8 mouse cellular contexts compared by ENCODE assay signal in genomic region chr4:135855536-135856222, GRCm38 (mm10). TPM values are rescaled to one million over a fixed set of nuclear protein-coding genes. Genes with fewer than 3 reads are reported as not detected.
A peak's percentile ranks its signal among the peaks of the same experiment; 100 is the strongest.
DNase-seq lines count a peak whose midpoint lies in the region; ATAC-seq and TF ChIP-seq lines count a peak whose summit lies in the region.

Gene Srsf10, plus strand, starts transcription at chr4:135855747.

- H3K4me1 ChIP-seq in CH12.LX (ENCODE audit: control insufficient read depth in 1 of 2, insufficient read depth in 2 of 2): peaks cover 0 to 34% of the 10 kb centered on the region in 2 experiments; a peak in 2 of 4 replicates
- H3K4me1 ChIP-seq in forebrain, embryonic 12.5 days: peaks cover 50% of the 10 kb centered on the region
- H3K4me1 ChIP-seq in heart, postnatal 0 days (ENCODE audit: control insufficient read depth, insufficient read depth): peaks cover 33% of the 10 kb centered on the region
- peaks cover 59% of the 10 kb centered on the region for H3K4me1 ChIP-seq in liver, postnatal 0 days (ENCODE audit: insufficient read depth)
- H3K4me1 ChIP-seq in neural tube, embryonic 14.5 days (ENCODE audit: control insufficient read depth, insufficient read depth, low read length): peaks cover 26% of the 10 kb centered on the region

- peak within 1 kb of the TSS; percentile 98 for H3K9ac ChIP-seq in CH12.LX (ENCODE audit: insufficient read depth, low read depth)
- H3K9ac ChIP-seq in forebrain, embryonic 12.5 days: peak within 1 kb of the TSS; percentile 97
- H3K9ac ChIP-seq in heart, postnatal 0 days (replicated peaks; ENCODE audit: low read depth, low read length): peak within 1 kb of the TSS; percentile 90
- peak within 1 kb of the TSS; percentile 86 for H3K9ac ChIP-seq in liver, postnatal 0 days (replicated peaks)
- H3K9ac ChIP-seq in neural tube, embryonic 14.5 days (replicated peaks; ENCODE audit: low read depth, low read length): peak within 1 kb of the TSS; percentile 86

- H3K4me3 ChIP-seq in CH12.LX (replicated peaks in 1 of 3; ENCODE audit: low read depth in 2 of 3, low read length in 2 of 3, poor library complexity in 1 of 3): peak within 1 kb of the TSS; percentile 75 to 86 (median 78)
- H3K4me3 ChIP-seq in forebrain, embryonic 12.5 days (replicated peaks): peak within 1 kb of the TSS; percentile 94
- peak within 1 kb of the TSS; percentile 93 for H3K4me3 ChIP-seq in heart, postnatal 0 days (ENCODE audit: low read depth, low read length)
- H3K4me3 ChIP-seq in liver, postnatal 0 days (ENCODE audit: low read depth, low read length): peak within 1 kb of the TSS; percentile 88
- peak within 1 kb of the TSS; percentile 93 for H3K4me3 ChIP-seq in neural tube, embryonic 14.5 days (ENCODE audit: low read depth, low read length)

- H3K79me2 ChIP-seq in CH12.LX (replicated peaks; ENCODE audit: control insufficient read depth, extremely low read depth, insufficient read depth, poor library complexity, severe bottlenecking): peaks cover 42% of the 10 kb centered on the region

- peak within 1 kb of the TSS; percentile 90 for H3K27ac ChIP-seq in CH12.LX (ENCODE audit: insufficient read depth, low read depth)
- peak within 1 kb of the TSS; percentile 99 for H3K27ac ChIP-seq in forebrain, embryonic 12.5 days
- peak within 1 kb of the TSS; percentile 98 for H3K27ac ChIP-seq in heart, postnatal 0 days (ENCODE audit: low read depth)
- peak within 1 kb of the TSS; percentile 98 for H3K27ac ChIP-seq in liver, postnatal 0 days (ENCODE audit: low read depth)
- H3K27ac ChIP-seq in neural tube, embryonic 14.5 days (ENCODE audit: low read depth, low read length): peak within 1 kb of the TSS; percentile 97

- TF ChIP-seq EP300 in CH12.LX (IDR thresholded peaks at IDR 0.05; ENCODE audit: low read length): no peak
- TF ChIP-seq EP300 in heart, postnatal 0 days (IDR thresholded peaks at IDR 0.05; ENCODE audit: low read depth): peak; percentile 96
- TF ChIP-seq EP300 in liver, postnatal 0 days (IDR thresholded peaks at IDR 0.05; ENCODE audit: low read depth): peak; percentile 46

- no peaks in the 10 kb centered on the region for H3K9me3 ChIP-seq in CH12.LX (replicated peaks; ENCODE audit: low read length)
- no peaks in the 10 kb centered on the region for H3K9me3 ChIP-seq in forebrain, embryonic 12.5 days
- H3K9me3 ChIP-seq in heart, postnatal 0 days (replicated peaks; ENCODE audit: control insufficient read depth, low read length): no peaks in the 10 kb centered on the region
- H3K9me3 ChIP-seq in liver, postnatal 0 days (ENCODE audit: low read length): no peaks in the 10 kb centered on the region
- no peaks in the 10 kb centered on the region for H3K9me3 ChIP-seq in neural tube, embryonic 14.5 days (ENCODE audit: control insufficient read depth, low read length)

- peak; percentile 87 for TF ChIP-seq POLR2A in CH12.LX (IDR thresholded peaks at IDR 0.05; ENCODE audit: low read depth, low read length)

- no peak for TF ChIP-seq CTCF in CH12.LX (conservative IDR thresholded peaks at IDR 0.05 in 1 of 2, IDR thresholded peaks at IDR 0.05 in 1 of 2; ENCODE audit: low read depth in 2 of 2, low read length in 2 of 2)
- no peak for TF ChIP-seq CTCF in heart, postnatal 0 days (IDR thresholded peaks at IDR 0.05; ENCODE audit: low read depth)
- no peak for TF ChIP-seq CTCF in liver, postnatal 0 days (IDR thresholded peaks at IDR 0.05; ENCODE audit: low read depth)

- H3K36me3 ChIP-seq in CH12.LX (replicated peaks in 1 of 2; ENCODE audit: control insufficient read depth in 1 of 2, insufficient read depth in 1 of 2, low read length in 1 of 2): peaks cover 2 to 19% of the 10 kb centered on the region in 2 experiments
- H3K36me3 ChIP-seq in forebrain, embryonic 12.5 days (replicated peaks): no peaks in the 10 kb centered on the region
- H3K36me3 ChIP-seq in heart, postnatal 0 days (replicated peaks; ENCODE audit: control insufficient read depth, insufficient read depth, low read length): no peaks in the 10 kb centered on the region
- peaks cover 10% of the 10 kb centered on the region for H3K36me3 ChIP-seq in liver, postnatal 0 days (replicated peaks; ENCODE audit: insufficient read depth, low read length)
- H3K36me3 ChIP-seq in neural tube, embryonic 14.5 days (ENCODE audit: control insufficient read depth, insufficient read depth, low read length): no peaks in the 10 kb centered on the region

- no peaks in the 10 kb centered on the region for H3K27me3 ChIP-seq in CH12.LX (replicated peaks)
- no peaks in the 10 kb centered on the region for H3K27me3 ChIP-seq in forebrain, embryonic 12.5 days
- H3K27me3 ChIP-seq in heart, postnatal 0 days (ENCODE audit: control insufficient read depth, insufficient read depth, low read length): no peaks in the 10 kb centered on the region
- no peaks in the 10 kb centered on the region for H3K27me3 ChIP-seq in liver, postnatal 0 days (ENCODE audit: insufficient read depth, low read length)
- H3K27me3 ChIP-seq in neural tube, embryonic 14.5 days (ENCODE audit: control insufficient read depth, insufficient read depth, low read length): no peaks in the 10 kb centered on the region

- peak within 1 kb of the TSS; percentile 59 for H3K4me2 ChIP-seq in CH12.LX (ENCODE audit: insufficient read depth, low read depth, poor library complexity, severe bottlenecking)
- peak within 1 kb of the TSS; percentile 81 for H3K4me2 ChIP-seq in forebrain, embryonic 12.5 days
- H3K4me2 ChIP-seq in heart, postnatal 0 days (ENCODE audit: low read depth, low read length): peak within 1 kb of the TSS; percentile 87
- H3K4me2 ChIP-seq in liver, postnatal 0 days (ENCODE audit: low read depth, low read length): peak within 1 kb of the TSS; percentile 95
- H3K4me2 ChIP-seq in neural tube, embryonic 14.5 days (ENCODE audit: low read depth, low read length): peak within 1 kb of the TSS; percentile 76

- DNase-seq in CH12.LX (ENCODE audit: extremely low read depth): peak; percentile 98
- peak; percentile 94 for DNase-seq in c-Kit-positive CD71-positive TER-119-negative erythroid progenitor cells, embryonic 14.5 days (ENCODE audit: low read depth)
- peak; percentile 98 for DNase-seq in heart, postnatal 0 days (ENCODE audit: low spot score)
- DNase-seq in large intestine, adult 2 months (ENCODE audit: low read depth, low spot score): peak; percentile 76
- peak; percentile 98 for DNase-seq in liver, postnatal 0 days
- DNase-seq in testis, postnatal 10 days (ENCODE audit: low spot score): peak; percentile 97

- no peak for TF ChIP-seq RAD21 in CH12.LX (IDR thresholded peaks at IDR 0.05; ENCODE audit: low read depth, low read length)

- peak; percentile 94 for ATAC-seq in forebrain, embryonic 12.5 days (ENCODE audit: low FRiP score)
- ATAC-seq in heart, postnatal 0 days (ENCODE audit: insufficient read depth, low read depth): peak; percentile 98
- ATAC-seq in liver, postnatal 0 days: peak; percentile 94
- ATAC-seq in neural tube, embryonic 14.5 days (ENCODE audit: low read depth): peak; percentile 97

- dilution Hi-C loops in CH12.LX (cut with MboI; ENCODE audit: extremely low pct_ligation_motif_present, extremely low pct_unique_long_range_greater_than_20kb, low sequenced_read_pairs): no loop called here

- WGBS in forebrain, embryonic 12.5 days: under 1% methylated on average over 66 of the region's 67 CpGs
- WGBS in heart, postnatal 0 days: under 1% methylated on average over 66 of the region's 67 CpGs
- WGBS in large intestine, adult 2 months: under 1% methylated on average over 65 of the region's 67 CpGs
- WGBS in liver, postnatal 0 days (ENCODE audit: insufficient replicate concordance): 0% methylated on average over 64 of the region's 67 CpGs
- WGBS in neural tube, embryonic 14.5 days: under 1% methylated on average over 66 of the region's 67 CpGs

- in situ Hi-C loops in CH12.LX (cut with MboI; ENCODE audit: low pct_ligation_motif_present, low pct_unique_long_range_greater_than_20kb, low sequenced_read_pairs): no loop called here

TF ChIP-seq in CH12.LX, 34 proteins besides CTCF, POLR2A, EP300 and RAD21 (continues in another document):
- TF ChIP-seq MAZ (IDR thresholded peaks at IDR 0.05; ENCODE audit: low read depth, low read length) (peak; percentile 98), NRF1 (IDR thresholded peaks at IDR 0.05; ENCODE audit: low read depth, low read length) (peak; percentile 83), JUND (conservative IDR thresholded peaks at IDR 0.05; ENCODE audit: low read depth, low read length) (no peak), SMC3 (IDR thresholded peaks at IDR 0.05; ENCODE audit: low read depth, low read length) (no peak), CHD1 (IDR thresholded peaks at IDR 0.05; ENCODE audit: low read depth, low read length) (no peak), CHD2 (IDR thresholded peaks at IDR 0.05; ENCODE audit: low read length) (peak; percentile 99), HCFC1 (IDR thresholded peaks at IDR 0.05; ENCODE audit: low read depth, low read length) (peak; percentile 74), TBP (conservative IDR thresholded peaks at IDR 0.05; ENCODE audit: low read depth, low read length) (no peak), JUN (IDR thresholded peaks at IDR 0.05; ENCODE audit: insufficient read depth, low read depth, low read length) (no peak), USF2 (conservative IDR thresholded peaks at IDR 0.05; ENCODE audit: low read depth, low read length) (no peak), IRF4 (IDR thresholded peaks at IDR 0.05; ENCODE audit: low read depth, low read length) (peak; percentile 14; the same call in 1 of the 2 replicates), MXI1 (IDR thresholded peaks at IDR 0.05; ENCODE audit: low read depth, low read length) (no peak; the same call in 1 of the 2 replicates), TCF12 (IDR thresholded peaks at IDR 0.05; ENCODE audit: low read depth, low read length) (peak; percentile 67), UBTF (IDR thresholded peaks at IDR 0.05; ENCODE audit: low read depth, low read length) (peak; percentile 28; the same call in 1 of the 2 replicates), ZMIZ1 (IDR thresholded peaks at IDR 0.05; ENCODE audit: low read depth, low read length) (peak; percentile 81), USF1 (IDR thresholded peaks at IDR 0.05; ENCODE audit: low read depth, low read length) (no peak), PAX5 (IDR thresholded peaks at IDR 0.05; ENCODE audit: low read length) (no peak)

RNA-seq across cellular contexts. Expression of gene Srsf10, which starts in this region (rescaled TPM):
- total RNA-seq in CH12.LX (2012; rRNA removed) (85.7 and 127 TPM in 2 replicates), CH12.LX (2014; rRNA removed) (179 and 197 TPM in 2 replicates)
- 291 and 341 TPM in 2 replicates for polyA plus RNA-seq in CH12.LX (2012; ENCODE audit: insufficient read length, low read depth)
- polyA plus RNA-seq in forebrain, embryonic 12.5 days (2016; fragmentation: Nextera tagmentation; extraction: Ambion mirVana): 411 and 417 TPM in 2 replicates
- 51.8 and 63.6 TPM in 2 replicates for total RNA-seq in heart, postnatal 0 days (2014; rRNA removed; ENCODE audit: low replicate concordance)
- 97.0 and 102 TPM in 2 replicates for polyA plus RNA-seq in heart, postnatal 0 days (2015; fragmentation: Nextera tagmentation; extraction: Ambion mirVana)
- polyA plus RNA-seq in large intestine, adult 2 months (2012; rRNA removed): 35.9 and 51.4 TPM in 2 replicates
- polyA plus RNA-seq in liver, postnatal 0 days (2015; fragmentation: Nextera tagmentation; extraction: Ambion mirVana): 62.1 and 67.6 TPM in 2 replicates
- 219 and 228 TPM in 2 replicates for polyA plus RNA-seq in neural tube, embryonic 14.5 days (2014; fragmentation: Nextera tagmentation; extraction: Ambion mirVana)

Comparison
In these comparisons a context has a peak if more than half of its experiments do, and no peak if none do; other contexts are left out.
1. Peak in every context shown above with its lines: DNase-seq, ATAC-seq, H3K4me3 ChIP-seq and H3K27ac ChIP-seq.